Mouse (Mus musculus) liver, adult 2 months (tissue): ENCODE measurements at regions not wholly inside any gene's neighbourhood (a gene's known extent, or its start where the extent isn't known, plus 50 kb on each side); places are given as distances from the start of the nearest gene placed in this dataset.

Experiments
- CTCF ChIP-seq: fragments of 200-500 bp; IDR thresholded peaks from 2 replicates; pipeline ENCODE4 v1.5.1; 2011; ENCODE audit warnings: low read depth, low read length, control low read depth
- POLR2A ChIP-seq: fragments of 200-500 bp; IDR thresholded peaks from 2 replicates; pipeline ENCODE4 v1.6.1; 2011; ENCODE audit warnings: low read length, control low read depth; ENCODE audit not compliant: insufficient read depth; ENCODE audit errors: extremely low read depth

GRCm38 (mm10) chr15:30059808-30060207 is 112.6 kb upstream of the Ctnnd2 start:
- TF ChIP-seq CTCF = no peak
- TF ChIP-seq POLR2A = no peak
